Mouse (Mus musculus) olfactory bulb, adult 2 months (tissue): ENCODE measurements around the gene Fcmr. TPM values are rescaled to one million over a fixed set of nuclear protein-coding genes. Genes with fewer than 3 reads are reported as not detected.

Experiments
- H3K27ac ChIP-seq: fragments of 200-500 bp; 2 replicates; pipeline ENCODE4 v1.5.1; 2012; ENCODE audit warnings: low read depth, low read length; ENCODE audit not compliant: insufficient read depth
- H3K4me1 ChIP-seq: fragments of 200-500 bp; 2 replicates; pipeline ENCODE4 v1.6.1; 2012; ENCODE audit warnings: low read length; ENCODE audit not compliant: control insufficient read depth, insufficient read depth
- H3K4me3 ChIP-seq: fragments of 200-500 bp; 2 replicates; pipeline ENCODE4 v1.5.1; 2012; ENCODE audit warnings: mild to moderate bottlenecking, low read depth, low read length, moderate library complexity; ENCODE audit not compliant: insufficient read depth
- CTCF ChIP-seq: fragments of 200-500 bp; IDR thresholded peaks from 2 replicates; pipeline ENCODE4 v1.5.1; 2012; ENCODE audit warnings: low read depth, mild to moderate bottlenecking, low read length, moderate library complexity; ENCODE audit not compliant: insufficient read depth
- POLR2A ChIP-seq: fragments of 200-500 bp; IDR thresholded peaks from 2 replicates; pipeline ENCODE4 v1.6.1; 2012; ENCODE audit warnings: mild to moderate bottlenecking, low read depth, low read length, moderate library complexity; ENCODE audit not compliant: insufficient read depth
- WGBS: fragments of 180-500 bp; shearing (Covaris S2); methylation state at CpG from one replicate; pipeline ENCODE4 v1.1.7; 2018; 5-methylcytosine and 5-hydroxymethylcytosine counted together
- polyA plus RNA-seq: library from polyadenylated mRNA; stranded (reverse); fragments of >200 nt; gene quantifications from 2 replicates; pipeline ENCODE4 v1.2.4, GENCODE M21; 2012; ENCODE audit warnings: low replicate concordance; ENCODE audit not compliant: missing spikeins, insufficient read depth, insufficient read length

Fcmr gene
- polyA plus RNA-seq, 1 experiment = not detected

- H3K27ac ChIP-seq = no peak overlapping the region
- H3K4me1 ChIP-seq = peaks cover 6% of the 10 kb centered on the region
- WGBS = 4% methylated on average over 42 of the region's 43 CpGs
- H3K4me3 ChIP-seq = peak overlapping the region; percentile 46
- no peak for TF ChIP-seq POLR2A
- TF ChIP-seq CTCF = no peak
These were observed 12.6 kb downstream of the Fcmr start for GRCm38 (mm10) chr1:130877889-130878614.

DNA sequence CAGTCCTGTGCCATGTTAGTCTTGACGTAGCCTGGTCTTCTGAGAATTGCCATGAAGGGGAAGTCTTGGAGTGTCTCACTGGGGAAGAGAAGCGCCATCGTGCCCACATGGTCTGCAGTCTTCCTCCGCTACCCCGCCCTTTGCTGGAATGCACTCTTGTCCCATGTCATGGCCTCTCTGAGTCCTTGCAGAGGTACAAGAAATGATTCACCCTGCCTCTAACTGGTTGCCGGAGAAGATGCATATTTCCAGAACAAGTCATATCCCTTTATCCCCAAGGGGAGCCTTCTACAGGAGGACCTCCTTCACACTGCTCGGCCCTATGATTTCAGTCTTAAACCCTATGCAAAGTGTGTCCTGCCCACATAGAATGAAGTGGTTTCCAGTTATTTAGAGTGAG is 14.5 kb downstream of the Fcmr start:
- 95% methylated on average over 7 of the region's 7 CpGs for WGBS
- H3K27ac ChIP-seq = no peak overlapping the region
- peaks cover 6% of the 10 kb centered on the region for H3K4me1 ChIP-seq
- no peak overlapping the region for H3K4me3 ChIP-seq
- TF ChIP-seq CTCF = no peak
- no peak for TF ChIP-seq POLR2A

GRCm38 (mm10) chr1:130883146-130883545 is 17.7 kb downstream of the Fcmr start:
- WGBS = 92% methylated on average over 4 of the region's 4 CpGs
- H3K27ac ChIP-seq = no peak overlapping the region
- TF ChIP-seq POLR2A (no peak), CTCF (no peak)
- no peak overlapping the region for H3K4me3 ChIP-seq
- peaks cover 3% of the 10 kb centered on the region for H3K4me1 ChIP-seq

DNA sequence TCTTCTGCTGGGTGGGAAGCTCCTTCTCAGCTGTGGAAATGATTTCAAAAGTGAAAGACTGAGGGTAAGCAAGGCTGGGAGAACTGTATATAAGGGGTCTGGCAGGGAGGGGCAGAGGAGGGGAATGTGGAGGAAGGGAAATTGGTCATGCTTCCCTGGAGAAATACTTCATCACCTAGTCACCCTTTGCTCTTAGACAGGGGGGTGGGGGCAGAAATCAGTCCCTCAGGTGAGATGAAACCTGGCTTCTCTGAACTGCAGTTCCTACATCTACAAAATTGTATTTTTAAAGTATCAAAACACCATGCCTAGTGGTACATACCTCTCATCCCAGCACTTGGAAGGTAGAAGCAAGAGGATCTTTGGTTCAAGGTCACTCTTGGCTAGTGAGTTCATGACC is 21.9 kb downstream of the Fcmr start, which contains the start of gene Il24:
Il24 (minus strand) TSS at position 101 of the 400 bp plus-strand sequence.
- Histone ChIP-seq H3K27ac (no peak within 1 kb of the TSS), H3K4me3 (no peak within 1 kb of the TSS), H3K4me1 (no peaks in the 10 kb centered on the region; the same call in 1 of the 2 replicates)
- TF ChIP-seq CTCF = no peak
- TF ChIP-seq POLR2A = no peak

DNA sequence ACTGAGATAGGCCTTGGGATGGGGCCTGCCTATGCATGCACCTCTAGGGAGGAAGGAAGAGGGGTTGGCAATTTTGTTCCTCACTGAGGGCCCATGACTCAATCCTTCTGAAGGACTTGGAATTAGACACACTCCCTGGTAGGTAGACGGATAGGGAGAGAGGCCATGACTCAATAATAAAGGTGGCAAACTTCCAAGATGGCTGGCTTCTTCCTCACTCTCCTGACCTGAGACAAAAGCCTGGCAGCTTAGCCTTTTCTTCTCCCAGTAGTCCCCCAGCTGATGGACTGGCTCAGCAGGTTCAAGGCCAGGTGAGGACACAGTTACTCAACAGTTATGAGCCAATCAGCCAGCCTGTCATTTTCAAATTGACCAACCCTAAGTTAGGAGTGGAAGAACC is 27.0 kb downstream of the Fcmr start:
- peaks cover 5% of the 10 kb centered on the region; the same call in 1 of the 2 replicates for H3K4me1 ChIP-seq
- no peak for TF ChIP-seq POLR2A

DNA sequence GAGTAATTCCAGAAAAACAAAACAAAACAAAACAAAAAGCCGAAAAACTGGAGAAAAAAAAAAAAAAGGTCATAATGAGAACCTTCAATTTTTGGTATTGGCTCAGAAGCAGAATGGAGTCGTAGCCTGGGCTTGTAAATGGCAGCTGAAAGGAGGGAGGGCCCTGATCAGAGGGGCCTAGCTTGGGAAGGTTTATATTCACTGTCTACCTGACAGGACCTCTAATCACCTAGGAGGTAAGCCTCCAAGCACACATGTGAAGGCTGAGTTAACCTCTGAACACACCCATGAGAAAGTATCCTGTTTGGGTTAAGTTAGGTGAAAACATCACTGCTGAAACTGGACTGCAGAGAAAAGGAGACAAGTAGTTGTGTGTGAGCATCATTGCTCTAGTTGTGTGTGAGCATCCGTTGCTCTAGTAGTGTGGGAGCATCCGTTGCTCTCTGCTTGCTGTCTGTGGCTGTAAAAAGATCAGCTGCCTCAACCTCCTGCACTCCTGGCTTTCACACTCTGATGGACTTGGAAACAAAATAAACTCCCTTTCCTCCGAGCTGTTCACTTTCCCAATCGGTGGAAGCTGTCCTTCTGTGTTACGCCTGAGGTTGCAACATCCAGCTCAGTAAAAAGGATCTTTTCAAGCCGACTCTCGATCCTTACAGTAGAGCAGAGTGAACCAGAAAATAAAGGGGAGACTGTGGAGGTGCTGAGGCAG is 28.0 kb downstream of the Fcmr start:
- no peak overlapping the region for H3K27ac ChIP-seq
- H3K4me1 ChIP-seq = peaks cover 5% of the 10 kb centered on the region; the same call in 1 of the 2 replicates
- 62% methylated on average over 9 of the region's 9 CpGs for WGBS

More for the DNA sequence above, 27.0 kb downstream of the Fcmr start:
- Histone ChIP-seq H3K4me3 (no peak overlapping the region), H3K27ac (no peak overlapping the region)
- 70% methylated on average over 1 of the region's 1 CpGs for whole genome bisulfite sequencing

DNA sequence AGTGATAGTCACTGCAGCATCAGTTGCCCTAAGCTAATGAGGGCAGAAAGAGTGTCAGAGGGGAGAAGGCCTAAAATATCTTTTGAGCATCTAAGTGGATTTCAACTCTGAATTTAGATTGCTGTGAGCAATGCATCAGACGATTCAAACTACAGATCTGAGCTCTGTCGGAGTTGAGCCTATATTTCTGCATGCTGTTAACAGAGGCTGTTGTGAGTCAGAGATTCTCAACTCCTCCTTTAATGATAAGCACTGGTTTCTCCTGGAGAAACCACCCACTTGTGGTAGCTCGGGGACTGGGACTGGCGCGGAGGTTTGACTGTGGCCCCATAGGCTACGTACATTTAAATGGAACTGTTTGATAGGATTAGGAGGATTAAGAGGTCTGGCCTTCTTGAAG is 29.0 kb downstream of the Fcmr start:
- 29% methylated on average over 6 of the region's 6 CpGs for WGBS
- H3K4me3 ChIP-seq = no peak overlapping the region
- TF ChIP-seq CTCF = no peak
- no peak for TF ChIP-seq POLR2A
- no peak overlapping the region for H3K27ac ChIP-seq
- peaks cover 5% of the 10 kb centered on the region; the same call in 1 of the 2 replicates for H3K4me1 ChIP-seq

More for the DNA sequence above, 28.0 kb downstream of the Fcmr start:
- H3K4me3 ChIP-seq = no peak overlapping the region
- no peak for TF ChIP-seq CTCF
- no peak for TF ChIP-seq POLR2A

GRCm38 (mm10) chr1:130902505-130902904 is 37.0 kb downstream of the Fcmr start:
- TF ChIP-seq CTCF (no peak), POLR2A (no peak)
- H3K27ac ChIP-seq = no peak overlapping the region
- no peak overlapping the region for H3K4me3 ChIP-seq
- H3K4me1 ChIP-seq = no peaks in the 10 kb centered on the region
- 83% methylated on average over 7 of the region's 7 CpGs for WGBS

- TF ChIP-seq CTCF (no peak), POLR2A (no peak)
- no peaks in the 10 kb centered on the region for H3K4me1 ChIP-seq
- H3K27ac ChIP-seq = no peak within 1 kb of the TSS
- H3K4me3 ChIP-seq = no peak within 1 kb of the TSS
- WGBS = 67% methylated on average over 12 of the region's 12 CpGs
These were observed 46.0 kb downstream of the Fcmr start, which contains the start of gene Il20 for GRCm38 (mm10) chr1:130911401-130912010. Gene Il20, minus strand, starts transcription at chr1:130911451.
